Mouse (Mus musculus) C2C12 (cell line): ENCODE data around the gene Col4a2. TPM values are rescaled to one million over a fixed set of nuclear protein-coding genes. Genes with fewer than 3 reads are reported as not detected.
A peak's percentile ranks its signal among the peaks of the same experiment; 100 is the strongest.

Experiments
- H3K27me3 ChIP-seq: one replicate; pipeline ENCODE4 v1.6.1; 2011; ENCODE audit not compliant: control insufficient read depth, insufficient read depth, insufficient read length
- H3K36me3 ChIP-seq: one replicate; pipeline ENCODE4 v1.6.1; 2011; ENCODE audit not compliant: control insufficient read depth, insufficient read depth
- H3K4me3 ChIP-seq: one replicate; pipeline ENCODE4 v1.5.1; 2011; ENCODE audit warnings: mild to moderate bottlenecking, control low read depth; ENCODE audit not compliant: poor library complexity, insufficient read depth, severe bottlenecking
- H3K79me2 ChIP-seq: one replicate; pipeline ENCODE4 v1.6.1; 2011; ENCODE audit not compliant: control insufficient read depth, insufficient read depth
- H3K79me3 ChIP-seq: one replicate; pipeline ENCODE4 v1.6.1; 2011; ENCODE audit warnings: low read depth, control low read depth
- H3ac ChIP-seq: one replicate; pipeline ENCODE3; 2011; ENCODE audit warnings: low read depth; ENCODE audit not compliant: control insufficient read depth, insufficient read length
- CEBPB ChIP-seq: IDR thresholded peaks from one replicate; pipeline ENCODE4 v1.6.1; 2011; ENCODE audit warnings: low read depth, mild to moderate bottlenecking, control low read depth, moderate library complexity
- CTCF ChIP-seq: IDR thresholded peaks from one replicate; pipeline ENCODE4 v1.5.1; 2011; ENCODE audit not compliant: control insufficient read depth, insufficient read depth, insufficient read length
- FOSL1 ChIP-seq: IDR thresholded peaks from one replicate; pipeline ENCODE4 v1.8.0; 2011; ENCODE audit warnings: mild to moderate bottlenecking, low read length; ENCODE audit not compliant: poor library complexity, insufficient read depth, severe bottlenecking
- MAX ChIP-seq: IDR thresholded peaks from one replicate; pipeline ENCODE4 v1.6.1; 2011; ENCODE audit warnings: mild to moderate bottlenecking, control low read depth
- MYOD1 ChIP-seq: IDR thresholded peaks from one replicate; pipeline ENCODE4 v1.6.1; 2011; ENCODE audit warnings: low read depth; ENCODE audit not compliant: control insufficient read depth, insufficient read length
- MYOG ChIP-seq: IDR thresholded peaks from one replicate; pipeline ENCODE4 v1.6.1; 2011; ENCODE audit not compliant: control insufficient read depth, insufficient read length; ENCODE audit errors: extremely low read depth
- USF1 ChIP-seq: IDR thresholded peaks from one replicate; pipeline ENCODE4 v1.6.1; 2011; ENCODE audit warnings: low read depth, mild to moderate bottlenecking, control low read depth, moderate library complexity
- polyA plus RNA-seq: library from polyadenylated mRNA; unstranded; fragments of >200 nt; fragmentation: generic; extraction: Trizol; gene quantifications from one replicate; pipeline ENCODE4 v1.2.1, GENCODE M21; 2012; ENCODE audit warnings: missing spikeins

The Col4a2 gene
- polyA plus RNA-seq, 1 experiment = 68.8 TPM

DNA sequence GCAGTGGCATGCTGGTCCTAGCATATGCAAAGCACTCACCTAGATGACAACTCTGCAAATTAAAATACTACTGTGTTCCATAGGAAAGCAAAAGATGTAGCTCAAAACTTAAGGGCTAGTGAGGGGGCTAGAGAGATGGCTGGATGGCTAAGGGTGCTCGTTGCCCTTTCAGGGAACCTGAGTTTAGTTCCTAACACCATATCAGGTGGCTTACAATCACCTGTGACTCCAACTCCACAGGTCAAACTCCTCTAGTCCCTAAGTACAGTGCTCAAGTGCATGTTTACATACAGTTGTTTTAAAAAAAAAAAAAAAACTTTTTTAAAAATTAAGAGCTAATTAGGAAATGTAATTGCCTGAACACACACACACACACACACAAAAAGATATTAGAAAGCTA, 7.1 kb upstream of the Col4a2 start:
- peaks cover 99% of the 10 kb centered on the region for H3K79me2 ChIP-seq
- H3K36me3 ChIP-seq = no peaks in the 10 kb centered on the region
- TF ChIP-seq MAX = no peak
- TF ChIP-seq USF1 = no peak
- no peak for TF ChIP-seq CEBPB
- TF ChIP-seq CTCF = no peak
- TF ChIP-seq FOSL1 = no peak
- no peak for TF ChIP-seq MYOG
- TF ChIP-seq MYOD1 = no peak

DNA sequence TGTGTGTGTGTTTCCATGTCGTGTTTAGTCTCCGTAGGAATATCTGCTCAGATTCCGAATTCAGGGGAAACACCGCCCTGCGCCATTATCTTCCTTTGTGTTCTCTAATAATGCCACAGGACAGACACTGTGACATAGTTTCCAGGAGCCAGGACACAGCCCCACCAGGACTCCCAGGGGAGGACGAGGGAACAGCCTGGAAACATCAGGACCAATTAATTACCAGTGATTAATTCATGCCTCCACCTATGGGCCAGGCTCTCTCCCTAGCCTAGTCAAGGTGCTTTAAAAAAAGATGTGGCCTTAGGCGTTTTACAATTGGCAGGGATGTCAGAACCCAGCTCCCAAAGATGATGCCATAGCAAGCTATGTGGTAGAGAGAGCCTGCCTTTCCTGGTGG, 5.2 kb upstream of the Col4a2 start:
- TF ChIP-seq MYOG (no peak), FOSL1 (no peak), MYOD1 (no peak), MAX (no peak), USF1 (no peak), CEBPB (no peak), CTCF (no peak)
- no peaks in the 10 kb centered on the region for H3K36me3 ChIP-seq
- peaks cover 49% of the 10 kb centered on the region for H3K79me3 ChIP-seq
- no peak overlapping the region for H3K4me3 ChIP-seq
- H3ac ChIP-seq = no peak overlapping the region
- peaks cover 100% of the 10 kb centered on the region for H3K79me2 ChIP-seq
- H3K27me3 ChIP-seq = no peaks in the 10 kb centered on the region

More for the DNA sequence above, 7.1 kb upstream of the Col4a2 start:
- no peak overlapping the region for H3K4me3 ChIP-seq
- H3ac ChIP-seq = no peak overlapping the region
- H3K27me3 ChIP-seq = no peaks in the 10 kb centered on the region
- H3K79me3 ChIP-seq = peaks cover 48% of the 10 kb centered on the region

DNA sequence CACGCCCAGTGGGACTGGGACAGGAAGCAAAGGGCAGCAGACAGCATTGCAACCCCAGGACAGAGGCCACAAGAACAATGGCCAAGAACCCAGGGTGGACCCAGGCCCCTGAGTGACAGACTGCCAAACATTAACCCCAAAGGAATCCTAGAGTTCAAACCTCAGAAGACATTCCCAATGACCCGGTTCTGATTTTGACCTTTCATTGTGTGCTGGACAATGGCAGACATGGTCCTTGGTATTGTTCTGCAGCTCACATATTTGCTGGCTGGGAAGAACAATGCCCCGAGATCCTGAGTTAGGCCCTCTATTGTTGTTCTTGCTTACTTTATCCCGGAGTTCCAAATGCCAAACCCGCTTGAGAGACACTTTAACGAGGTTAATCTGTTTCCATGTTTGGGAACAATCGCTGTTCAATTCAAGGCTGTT, 4.0 kb upstream of the Col4a2 start:
- TF ChIP-seq MAX (no peak), MYOG (no peak), FOSL1 (no peak), USF1 (no peak), CEBPB (no peak), CTCF (no peak), MYOD1 (no peak)
- Histone ChIP-seq H3K79me3 (peaks cover 46% of the 10 kb centered on the region), H3K36me3 (no peaks in the 10 kb centered on the region), H3ac (no peak overlapping the region), H3K4me3 (no peak overlapping the region), H3K27me3 (no peaks in the 10 kb centered on the region), H3K79me2 (peaks cover 99% of the 10 kb centered on the region)

DNA sequence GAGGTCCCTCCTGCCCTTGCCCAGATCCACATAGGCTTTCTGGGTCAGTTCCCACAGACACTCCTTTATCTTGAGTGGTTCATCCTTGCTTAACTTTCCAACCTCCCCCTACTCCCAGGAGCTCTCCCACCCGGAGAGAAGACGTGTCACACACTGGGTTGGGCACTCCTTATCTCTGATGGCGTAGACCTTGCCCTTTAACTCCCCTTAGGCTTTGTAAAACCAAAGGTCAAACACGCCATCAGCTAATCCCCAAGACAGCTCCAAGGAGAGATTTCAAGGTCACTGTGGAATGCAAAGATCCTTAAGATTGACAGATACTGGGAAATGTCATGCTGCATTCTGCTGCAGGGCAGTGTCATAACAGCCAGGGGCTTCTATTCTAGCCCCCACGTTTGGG, 3.4 kb upstream of the Col4a2 start:
- Histone ChIP-seq H3K27me3 (no peaks in the 10 kb centered on the region), H3K4me3 (no peak overlapping the region), H3K79me2 (peaks cover 99% of the 10 kb centered on the region), H3ac (no peak overlapping the region), H3K79me3 (peaks cover 44% of the 10 kb centered on the region), H3K36me3 (no peaks in the 10 kb centered on the region)
- TF ChIP-seq USF1 = no peak
- TF ChIP-seq MYOD1 = no peak
- TF ChIP-seq MAX = no peak
- no peak for TF ChIP-seq MYOG
- no peak for TF ChIP-seq FOSL1
- TF ChIP-seq CEBPB = no peak
- TF ChIP-seq CTCF = no peak

DNA sequence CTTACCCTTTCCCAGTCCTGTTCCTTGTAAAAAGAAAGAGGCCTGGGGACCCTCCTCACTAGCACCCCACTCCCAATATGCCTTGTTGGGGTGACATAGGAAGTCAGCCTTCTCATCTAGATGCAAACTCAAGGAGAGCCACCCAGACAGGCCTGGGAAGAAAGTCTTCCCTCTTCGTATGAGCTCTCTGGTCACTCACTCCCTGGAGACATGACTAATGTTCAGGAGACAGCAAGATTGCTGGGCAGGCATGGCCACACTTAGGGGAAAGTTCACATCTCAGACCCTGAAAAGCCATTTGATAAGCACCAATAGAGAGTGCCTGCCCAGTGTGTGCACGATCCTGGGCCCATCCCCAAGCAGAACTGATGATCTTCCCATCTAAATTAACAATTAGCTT, 2.6 kb upstream of the Col4a2 start:
- no peak for TF ChIP-seq MYOG
- no peak for TF ChIP-seq FOSL1
- TF ChIP-seq MYOD1 = no peak
- Histone ChIP-seq H3K27me3 (no peaks in the 10 kb centered on the region), H3ac (no peak overlapping the region), H3K79me3 (peaks cover 39% of the 10 kb centered on the region), H3K4me3 (no peak overlapping the region), H3K36me3 (no peaks in the 10 kb centered on the region), H3K79me2 (peaks cover 95% of the 10 kb centered on the region)

DNA sequence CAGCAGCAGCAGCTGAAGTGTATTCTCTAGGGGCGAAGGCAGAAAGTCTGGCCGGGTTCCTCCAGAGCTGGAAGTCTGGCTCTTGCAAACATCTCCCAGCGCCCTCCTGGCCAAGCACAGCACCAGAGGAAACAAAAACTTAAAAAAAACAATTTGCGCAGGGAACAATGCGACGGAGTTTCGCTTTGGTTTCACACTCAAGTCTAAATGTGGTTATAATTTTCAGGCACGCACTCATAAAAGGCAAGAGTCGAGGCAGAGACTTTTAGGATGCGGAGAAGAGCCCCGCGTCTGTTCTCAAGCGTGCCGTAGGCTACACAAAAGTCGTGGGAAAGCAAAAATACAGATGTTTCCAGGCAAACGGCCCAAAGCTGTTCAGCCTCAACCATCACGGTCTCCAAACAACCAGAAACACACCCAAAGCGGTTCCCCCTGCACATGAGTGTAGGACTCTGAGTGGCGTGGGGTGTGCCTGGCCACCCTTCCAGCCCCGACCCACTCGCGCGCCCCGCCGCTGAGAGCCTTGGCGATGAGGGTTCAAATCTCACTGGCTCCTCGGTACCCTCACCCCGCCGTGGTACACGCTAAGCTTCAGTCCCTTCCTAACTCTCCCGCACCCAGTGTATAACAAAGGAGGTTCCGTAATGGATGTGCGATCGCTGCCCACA, 790 bp upstream of the Col4a2 start:
- H3ac ChIP-seq = peak overlapping the region; percentile 88
- H3K79me2 ChIP-seq = peaks cover 94% of the 10 kb centered on the region
- TF ChIP-seq MAX (no peak), MYOD1 (no peak), CTCF (no peak), MYOG (no peak), USF1 (no peak), CEBPB (no peak), FOSL1 (no peak)
- H3K4me3 ChIP-seq = peak overlapping the region; percentile 48
- no peaks in the 10 kb centered on the region for H3K36me3 ChIP-seq
- no peaks in the 10 kb centered on the region for H3K27me3 ChIP-seq
- peaks cover 31% of the 10 kb centered on the region for H3K79me3 ChIP-seq
